Mouse (Mus musculus) neutrophil, adult 59 days (primary cell): ENCODE data around the gene 4931428L18Rik. TPM values are rescaled to one million over a fixed set of nuclear protein-coding genes. Genes with fewer than 3 reads are reported as not detected.

ENCODE experiments used
- total RNA-seq, 2 experiments: library from RNA; stranded (reverse); gene quantifications; 1 replicate in 1 of 2; 2 replicates in 1 of 2; pipeline ENCODE4 v1.2.4; 2023

4931428L18Rik gene
- total RNA-seq, result under 1 TPM in 1 of 2 experiments, not detected in 1; 0.84 TPM

GRCm38 (mm10) chr1:31222564-31222963, at the start of gene 4931428L18Rik, which contains the start of gene Pih1d3:
4931428L18Rik (minus strand) TSS chr1:31222684.
Pih1d3 (plus strand) TSS chr1:31222838.

DNA sequence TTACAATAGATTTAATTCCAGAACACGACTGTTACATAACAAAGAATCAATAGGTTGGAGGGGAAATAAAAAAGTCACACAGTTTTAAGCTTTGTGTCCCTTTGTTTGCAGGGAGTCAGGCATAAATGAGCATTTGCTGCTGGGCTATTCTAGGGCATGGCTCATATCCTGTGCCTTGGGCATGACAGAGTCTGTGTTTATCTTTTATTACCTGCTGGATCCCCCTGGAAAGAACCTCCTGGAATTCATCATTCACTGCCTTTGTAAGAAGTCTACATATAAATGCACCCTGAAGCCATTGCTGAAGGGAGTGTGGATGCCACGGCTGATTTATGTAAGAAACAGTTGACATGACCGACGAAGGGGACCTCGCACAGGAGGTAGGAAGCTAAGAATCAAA, 46.4 kb downstream of the 4931428L18Rik start, which contains the start of gene Lgsn:
Gene Lgsn, plus strand, starts transcription at position 301 of the 400 bp plus-strand sequence.

GRCm38 (mm10) chr1:30977868-30978267, 244.6 kb downstream of the 4931428L18Rik start, which contains the start of gene AC153137.1:
AC153137.1 (minus strand) TSS chr1:30977968.

Other genes starting within 250 kb of the 4931428L18Rik start
- not detected for gene AC153137.1, start 244.7 kb downstream of the 4931428L18Rik start, total RNA-seq
- gene Lgsn, start 46.3 kb downstream of the 4931428L18Rik start, total RNA-seq, result not detected
- not detected for gene Pih1d3, start 154 bp upstream of the 4931428L18Rik start, total RNA-seq